Mouse (Mus musculus): ENCODE measurements at regions not wholly inside any gene's neighbourhood (a gene's known extent, or its start where the extent isn't known, plus 50 kb on each side); places are given as distances from the start of the nearest gene placed in this dataset.

- no peak for TF ChIP-seq POLR2A (IDR thresholded peaks at IDR 0.05; ENCODE audit: extremely low read depth, insufficient read depth, low read length)
- TF ChIP-seq CTCF (IDR thresholded peaks at IDR 0.05; ENCODE audit: extremely low read depth, insufficient read depth, low read length) = no peak
Measured at GRCm38 (mm10) chr16:73760921-73761320, 650.7 kb downstream of the Robo2 start.

Data from cortical plate, adult 2 months (tissue).